Mouse (Mus musculus) kidney, embryonic 14.5 days (tissue): ENCODE measurements around the gene Arhgap18. TPM values are rescaled to one million over a fixed set of nuclear protein-coding genes. Genes with fewer than 3 reads are reported as not detected.

Source experiments
- ATAC-seq: fragments of 200-750 bp; cut with Nextera tagmentation; 2 replicates; pipeline ENCODE4 v1.8.0; 2017; ENCODE audit warnings: moderate number of reproducible peaks, mild to moderate bottlenecking, moderate TSS enrichment, moderate library complexity; ENCODE audit not compliant: low FRiP score, low TSS enrichment
- H3K27ac ChIP-seq: fragments of 300-500 bp; sonication (generic); 2 replicates; pipeline ENCODE4 v1.5.1; 2014; ENCODE audit warnings: low read depth, mild to moderate bottlenecking, low read length, moderate library complexity, mixed read lengths
- H3K27me3 ChIP-seq: fragments of 300-500 bp; sonication (generic); 2 replicates; pipeline ENCODE4 v1.6.1; 2014; ENCODE audit warnings: mild to moderate bottlenecking, low read length; ENCODE audit not compliant: control insufficient read depth, insufficient read depth
- H3K36me3 ChIP-seq: fragments of 300-500 bp; sonication (generic); 2 replicates; pipeline ENCODE4 v1.6.1; 2014; ENCODE audit warnings: low read length, mixed read lengths; ENCODE audit not compliant: control insufficient read depth, insufficient read depth
- H3K4me1 ChIP-seq: fragments of 300-500 bp; sonication (generic); 2 replicates; pipeline ENCODE4 v1.6.1; 2014; ENCODE audit warnings: low read length, mixed read lengths; ENCODE audit not compliant: control insufficient read depth, insufficient read depth
- H3K4me2 ChIP-seq: fragments of 300-500 bp; sonication (generic); replicated peaks from 2 replicates; pipeline ENCODE4 v1.6.1; 2014; ENCODE audit warnings: low read depth, mild to moderate bottlenecking, low read length
- H3K4me3 ChIP-seq: fragments of 300-500 bp; sonication (generic); 2 replicates; pipeline ENCODE4 v1.5.1; 2014; ENCODE audit warnings: mild to moderate bottlenecking, low read length
- H3K9ac ChIP-seq: fragments of 300-500 bp; sonication (generic); 2 replicates; pipeline ENCODE4 v1.6.1; 2014; ENCODE audit warnings: low read depth, mild to moderate bottlenecking, low read length, moderate library complexity
- H3K9me3 ChIP-seq: fragments of 300-500 bp; sonication (generic); 2 replicates; pipeline ENCODE4 v1.6.1; 2016; ENCODE audit warnings: low read length; ENCODE audit not compliant: control insufficient read depth
- WGBS: fragments of 180-500 bp; shearing (Covaris S2); extraction: QIAGEN DNeasy Blood & Tissue Kit; methylation state at CpG from one replicate; pipeline ENCODE4 v1.1.7; 2014; 5-methylcytosine and 5-hydroxymethylcytosine counted together
- polyA plus RNA-seq: library from polyadenylated mRNA; unstranded; fragments of >200 nt; fragmentation: Nextera tagmentation; extraction: Ambion mirVana; gene quantifications from 2 replicates; pipeline ENCODE4 v1.2.1, GENCODE M21; 2014

Arhgap18 gene
- 33.1 and 44.1 TPM in 2 replicates for polyA plus RNA-seq

DNA sequence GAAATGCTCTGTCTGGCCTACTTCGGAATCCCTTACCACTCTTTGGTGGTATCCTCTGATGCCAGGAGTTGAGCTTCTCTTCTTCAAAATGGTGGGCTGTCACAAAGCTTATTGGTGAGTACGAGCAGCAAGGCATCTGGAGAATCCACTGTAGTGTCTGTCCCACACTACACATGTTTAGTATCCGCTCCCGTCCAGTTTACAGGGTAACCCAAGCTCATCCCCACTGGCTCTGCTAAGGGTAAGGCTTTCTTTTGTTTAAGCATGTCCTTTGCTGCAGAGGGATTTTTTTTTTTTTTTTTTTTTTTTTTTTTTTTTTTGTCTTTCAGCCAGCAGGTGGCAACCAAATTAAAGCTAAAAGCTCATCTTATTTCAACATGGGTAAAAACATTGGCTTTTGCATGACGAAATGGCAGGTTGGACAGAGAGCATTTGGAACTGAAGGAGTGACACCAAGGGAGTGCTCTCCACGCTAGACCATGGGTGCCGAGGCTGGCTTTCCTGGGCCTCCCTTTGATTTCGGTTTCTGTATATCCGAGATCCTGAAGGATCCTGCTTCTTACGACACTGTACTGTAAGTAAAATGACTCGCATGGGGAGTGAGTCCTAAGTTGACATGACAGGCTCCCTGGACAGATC lies at the start of gene Arhgap18:
Gene Arhgap18, plus strand, starts transcription at position 493 of the 639 bp plus-strand sequence.
- Histone ChIP-seq H3K27ac (no peak within 1 kb of the TSS; the same call in 1 of the 2 replicates), H3K4me2 (no peak within 1 kb of the TSS), H3K4me1 (no peaks in the 10 kb centered on the region), H3K9ac (no peak within 1 kb of the TSS), H3K4me3 (no peak within 1 kb of the TSS), H3K36me3 (no peaks in the 10 kb centered on the region), H3K9me3 (no peaks in the 10 kb centered on the region), H3K27me3 (no peaks in the 10 kb centered on the region)
- no peak for ATAC-seq
- WGBS: 79% methylated on average over 11 of the region's 11 CpGs

DNA sequence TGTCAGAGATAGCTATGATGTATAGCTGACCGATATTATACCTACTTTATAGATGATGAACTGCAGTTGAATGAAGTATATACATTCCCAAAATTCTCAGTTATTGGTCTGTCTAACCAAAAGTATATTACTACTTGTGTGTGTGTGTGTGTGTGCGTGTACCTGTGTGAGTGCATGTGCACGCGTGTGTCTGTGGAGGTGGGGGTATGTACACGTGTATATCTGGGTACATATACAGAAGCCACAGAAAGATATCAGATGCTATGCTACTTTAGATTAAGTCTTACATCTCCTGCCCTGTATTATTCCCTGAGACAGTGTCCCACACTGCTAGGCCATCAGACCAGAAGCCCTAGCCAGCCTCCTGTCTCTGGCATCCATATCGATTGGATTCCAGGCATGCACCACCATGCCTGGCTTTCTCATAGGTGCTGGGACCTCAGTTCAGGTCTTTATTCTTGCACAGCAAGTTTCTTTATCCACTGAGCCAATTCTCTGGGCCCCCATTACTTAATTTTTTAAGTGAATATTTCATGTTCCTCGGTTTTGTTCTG lies 42.7 kb upstream of the Arhgap18 start:
- Histone ChIP-seq H3K4me2 (no peak overlapping the region), H3K9ac (no peak overlapping the region), H3K27me3 (no peaks in the 10 kb centered on the region), H3K9me3 (no peaks in the 10 kb centered on the region), H3K4me1 (no peaks in the 10 kb centered on the region), H3K27ac (no peak overlapping the region), H3K36me3 (no peaks in the 10 kb centered on the region), H3K4me3 (no peak overlapping the region)
- no peak for ATAC-seq
- WGBS: 93% methylated on average over 7 of the region's 7 CpGs

DNA sequence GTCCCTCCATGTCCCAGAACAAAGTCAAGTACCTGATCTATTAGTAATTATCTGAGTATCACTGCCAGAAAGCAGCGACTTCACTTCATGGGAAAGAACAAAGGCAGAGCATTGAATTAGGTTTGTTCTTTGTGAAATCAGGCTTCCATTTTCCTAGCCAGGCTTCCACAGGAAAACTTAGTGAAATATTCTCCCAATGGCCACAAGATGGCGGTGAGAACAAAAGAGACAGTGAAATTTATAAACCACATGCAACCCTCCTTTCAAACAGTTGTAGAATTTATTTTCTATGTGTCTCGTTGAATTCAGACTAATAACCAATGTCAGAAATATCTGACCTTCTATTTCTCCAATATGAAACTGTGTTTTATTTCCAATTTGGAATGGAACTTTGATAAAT lies 42.2 kb upstream of the Arhgap18 start:
- no peak for ATAC-seq
- H3K4me3 ChIP-seq: no peak overlapping the region
- no peaks in the 10 kb centered on the region for H3K9me3 ChIP-seq
- H3K27me3 ChIP-seq: no peaks in the 10 kb centered on the region
- H3K27ac ChIP-seq: no peak overlapping the region
- no peaks in the 10 kb centered on the region for H3K4me1 ChIP-seq
- no peaks in the 10 kb centered on the region for H3K36me3 ChIP-seq
- H3K4me2 ChIP-seq: no peak overlapping the region
- no peak overlapping the region for H3K9ac ChIP-seq
- 6% methylated on average over 3 of the region's 3 CpGs for WGBS

DNA sequence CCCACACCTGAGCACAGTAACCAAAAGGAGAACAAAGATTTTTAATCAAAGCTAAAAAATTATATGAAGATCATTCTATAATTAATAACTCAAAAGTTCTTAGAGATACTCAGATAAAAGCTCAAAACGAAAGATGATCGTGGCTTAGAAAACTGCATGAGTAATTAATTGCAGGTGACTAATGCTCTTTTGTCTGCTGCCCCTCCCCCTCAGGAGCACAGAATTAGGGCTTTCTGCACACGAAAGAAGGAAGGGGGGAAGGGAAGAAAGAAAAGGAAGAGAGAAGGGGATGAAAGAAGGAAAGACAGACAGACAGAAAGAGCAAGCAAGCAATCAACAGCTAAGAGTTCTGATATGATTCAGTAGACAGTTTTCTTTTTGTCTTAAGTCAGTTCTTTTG lies 39.2 kb upstream of the Arhgap18 start:
- H3K4me1 ChIP-seq: no peaks in the 10 kb centered on the region
- H3K27ac ChIP-seq: no peak overlapping the region
- ATAC-seq: no peak
- WGBS: 38% methylated on average over 3 of the region's 3 CpGs
- H3K4me2 ChIP-seq: no peak overlapping the region
- H3K27me3 ChIP-seq: no peaks in the 10 kb centered on the region
- H3K4me3 ChIP-seq: no peak overlapping the region
- H3K9me3 ChIP-seq: no peaks in the 10 kb centered on the region
- no peaks in the 10 kb centered on the region for H3K36me3 ChIP-seq
- H3K9ac ChIP-seq: no peak overlapping the region

DNA sequence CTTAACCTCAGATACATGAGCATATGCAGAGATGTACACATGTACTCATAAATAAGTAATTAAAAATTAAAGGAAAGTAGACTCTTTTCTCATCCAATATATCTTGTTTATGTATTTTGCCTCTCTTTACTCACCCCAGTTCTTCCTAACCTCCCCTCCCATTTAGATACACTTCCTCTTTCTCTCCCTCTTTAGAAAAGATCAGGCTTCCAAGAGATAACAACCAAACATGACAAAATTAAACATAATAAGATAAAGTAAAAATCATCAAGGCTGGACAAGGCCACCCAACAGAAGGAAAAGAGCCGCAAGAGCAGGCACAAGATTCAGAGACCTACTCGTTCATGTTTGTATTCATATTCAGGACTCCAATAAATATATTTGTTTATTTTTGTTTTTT lies 28.5 kb upstream of the Arhgap18 start:
- peaks cover 3% of the 10 kb centered on the region; the same call in 1 of the 2 replicates for H3K9me3 ChIP-seq
- no peaks in the 10 kb centered on the region for H3K4me1 ChIP-seq
- H3K36me3 ChIP-seq: no peaks in the 10 kb centered on the region
- 94% methylated on average over 2 of the region's 2 CpGs for WGBS
- H3K27me3 ChIP-seq: no peaks in the 10 kb centered on the region
- no peak overlapping the region for H3K4me2 ChIP-seq
- ATAC-seq: no peak
- H3K4me3 ChIP-seq: no peak overlapping the region
- no peak overlapping the region for H3K27ac ChIP-seq
- H3K9ac ChIP-seq: no peak overlapping the region

DNA sequence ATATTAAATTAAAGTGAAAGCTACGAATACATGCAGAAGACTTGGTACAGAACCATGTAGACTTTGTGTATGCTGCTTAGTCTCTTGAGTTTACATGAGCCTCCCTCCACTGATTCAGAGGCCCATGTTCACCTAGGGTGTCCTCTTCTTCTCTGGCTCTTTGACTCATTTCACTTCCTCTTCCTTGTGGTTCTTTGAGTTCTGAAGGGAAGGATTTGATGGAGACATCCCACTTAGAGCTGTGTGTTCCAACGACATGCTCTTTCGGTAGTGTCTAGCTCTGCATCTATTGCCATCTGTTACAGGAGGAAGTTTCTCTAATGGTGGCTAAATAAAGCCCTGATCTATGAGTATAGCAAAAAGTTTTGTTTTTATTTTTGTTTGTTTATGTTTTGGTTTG lies 28.0 kb upstream of the Arhgap18 start:
- no peak for ATAC-seq
- H3K9ac ChIP-seq: no peak overlapping the region
- H3K27ac ChIP-seq: no peak overlapping the region
- no peak overlapping the region for H3K4me2 ChIP-seq
- peaks cover 3% of the 10 kb centered on the region; the same call in 1 of the 2 replicates for H3K9me3 ChIP-seq
- H3K36me3 ChIP-seq: no peaks in the 10 kb centered on the region
- WGBS: 92% methylated on average over 3 of the region's 3 CpGs
- H3K27me3 ChIP-seq: no peaks in the 10 kb centered on the region
- no peaks in the 10 kb centered on the region for H3K4me1 ChIP-seq
- no peak overlapping the region for H3K4me3 ChIP-seq

DNA sequence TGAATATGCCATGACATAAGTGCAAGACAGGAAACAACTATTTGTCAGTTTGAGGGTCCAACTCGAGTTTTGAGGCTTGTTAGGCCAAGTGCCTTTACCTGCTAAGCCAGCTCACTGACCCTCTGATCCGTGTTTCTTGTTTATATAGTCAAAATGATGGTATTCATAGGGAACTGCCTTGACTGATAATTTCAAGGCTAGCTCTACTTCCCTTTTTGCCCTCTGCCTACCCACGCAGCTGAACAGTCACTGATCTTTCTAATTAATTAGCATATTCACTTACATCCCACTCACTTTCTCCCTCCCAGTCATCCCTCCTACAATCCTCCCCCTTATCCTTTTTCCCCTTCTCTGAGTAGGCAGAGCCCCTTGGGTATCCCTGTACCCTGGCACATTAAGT lies 2.4 kb upstream of the Arhgap18 start:
- WGBS: 76% methylated on average over 3 of the region's 3 CpGs
- no peak overlapping the region for H3K9ac ChIP-seq

DNA sequence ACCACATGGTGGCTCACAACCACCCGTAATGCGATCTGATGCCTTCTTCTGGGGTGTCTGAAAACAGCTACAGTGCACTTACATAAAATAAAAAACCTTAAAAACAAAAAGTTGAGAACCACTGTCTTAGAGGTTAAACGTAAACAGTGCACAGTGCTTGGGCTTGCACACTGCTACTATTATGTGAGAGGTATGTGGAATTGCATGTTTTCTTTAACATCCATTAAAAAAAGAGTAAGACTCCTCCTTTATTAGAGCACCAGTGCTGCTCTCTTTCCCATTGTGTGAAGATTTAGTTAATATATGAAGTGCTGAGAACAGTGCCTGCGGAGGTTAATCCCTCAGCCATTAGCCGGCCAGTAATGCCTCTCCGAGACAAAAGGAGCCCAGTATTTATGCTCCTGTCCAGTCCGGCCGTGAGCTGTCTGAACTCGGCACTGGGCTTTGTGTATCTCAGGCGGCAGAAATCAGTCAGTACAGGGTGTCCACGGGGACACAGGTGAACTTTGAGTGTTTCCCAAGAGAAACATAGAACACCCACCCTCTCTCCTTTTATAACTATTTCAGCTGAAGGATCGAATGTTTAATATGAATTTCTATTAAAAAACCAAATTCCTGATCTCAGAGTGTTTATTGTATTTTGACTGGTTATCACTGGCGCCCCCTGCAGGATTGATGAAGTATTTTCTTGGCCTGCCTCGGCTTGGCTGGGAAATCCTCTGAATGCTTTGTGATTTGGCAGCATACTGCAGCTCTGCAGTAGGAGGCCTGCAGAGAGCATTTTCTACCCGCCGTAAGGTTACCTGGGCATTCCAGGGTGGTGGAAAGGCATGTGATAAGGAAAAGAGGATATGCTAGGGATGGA lies 925 bp upstream of the Arhgap18 start:
- 64% methylated on average over 16 of the region's 16 CpGs for WGBS
- Histone ChIP-seq H3K27ac (no peak overlapping the region; the same call in 1 of the 2 replicates), H3K36me3 (no peaks in the 10 kb centered on the region), H3K4me3 (no peak overlapping the region), H3K27me3 (no peaks in the 10 kb centered on the region), H3K9ac (no peak overlapping the region), H3K4me1 (no peaks in the 10 kb centered on the region), H3K4me2 (no peak overlapping the region), H3K9me3 (no peaks in the 10 kb centered on the region)
- ATAC-seq: peak; percentile 49; the same call in 1 of the 2 replicates

More for the DNA sequence above, 2.4 kb upstream of the Arhgap18 start:
- H3K36me3 ChIP-seq: no peaks in the 10 kb centered on the region
- no peaks in the 10 kb centered on the region for H3K4me1 ChIP-seq
- H3K4me2 ChIP-seq: no peak overlapping the region
- H3K27me3 ChIP-seq: no peaks in the 10 kb centered on the region
- H3K4me3 ChIP-seq: no peak overlapping the region
- ATAC-seq: no peak
- no peaks in the 10 kb centered on the region for H3K9me3 ChIP-seq
- H3K27ac ChIP-seq: no peak overlapping the region

DNA sequence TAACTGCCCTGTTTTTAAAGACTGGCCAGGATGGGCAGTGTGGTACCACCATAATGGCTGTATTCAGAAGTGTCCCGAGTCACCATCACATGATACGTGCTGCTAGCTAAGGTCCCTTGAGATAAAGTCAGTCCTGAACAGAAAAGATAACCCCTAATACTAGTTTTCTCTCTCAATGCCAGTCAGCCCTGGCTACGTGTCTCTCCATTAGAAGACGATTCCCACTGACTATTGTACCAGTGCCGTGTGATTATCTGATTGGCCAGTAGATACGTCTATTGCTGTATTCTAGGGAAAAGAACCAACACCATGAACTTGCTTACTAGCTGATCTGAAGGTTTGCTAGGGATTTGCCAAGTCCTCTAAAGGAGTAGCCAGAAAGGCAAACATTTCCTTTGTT lies 785 bp downstream of the Arhgap18 start:
- Histone ChIP-seq H3K9ac (no peak overlapping the region), H3K4me2 (no peak overlapping the region), H3K36me3 (no peaks in the 10 kb centered on the region), H3K27me3 (no peaks in the 10 kb centered on the region), H3K4me1 (no peaks in the 10 kb centered on the region), H3K4me3 (no peak overlapping the region), H3K9me3 (no peaks in the 10 kb centered on the region), H3K27ac (no peak overlapping the region)
- ATAC-seq: no peak
- 93% methylated on average over 6 of the region's 6 CpGs for WGBS
